Mouse (Mus musculus): ENCODE measurements around the gene Slu7. TPM values are rescaled to one million over a fixed set of nuclear protein-coding genes. Genes with fewer than 3 reads are reported as not detected.

Gene Slu7
- total and polyA plus RNA-seq, 2 experiments from 2014 or later, result 7.2 to 31.7 TPM

DNA sequence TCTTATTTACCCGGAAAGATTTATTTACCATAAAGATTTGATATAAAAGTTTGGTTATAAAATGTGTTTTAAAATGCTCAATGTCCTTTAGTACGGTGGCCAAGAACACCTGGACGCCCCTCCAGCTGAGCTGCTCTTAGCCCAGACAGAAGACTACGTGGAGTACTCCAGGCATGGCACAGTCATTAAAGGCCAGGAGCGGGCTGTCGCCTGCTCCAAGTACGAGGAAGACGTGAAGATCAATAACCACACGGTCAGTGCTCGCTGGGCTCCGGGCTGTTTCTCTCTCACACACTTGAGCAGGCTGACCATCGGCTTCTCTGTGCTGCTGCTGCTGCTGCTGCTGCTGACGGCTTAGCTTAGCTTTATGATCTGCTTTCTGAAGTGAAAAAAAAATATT, 9.6 kb downstream of the Slu7 start:
- DNase-seq (ENCODE audit: low spot score) (no peak), ATAC-seq (ENCODE audit: insufficient read depth, low read depth) (no peak)
- Histone ChIP-seq H3K4me1 (ENCODE audit: control insufficient read depth, insufficient read depth) (no peaks in the 10 kb centered on the region), H3K4me2 (ENCODE audit: low read depth, low read length) (no peak overlapping the region), H3K27ac (ENCODE audit: low read depth) (no peak overlapping the region), H3K27me3 (ENCODE audit: control insufficient read depth, insufficient read depth, low read length) (no peaks in the 10 kb centered on the region), H3K4me3 (ENCODE audit: low read depth, low read length) (no peak overlapping the region), H3K36me3 (replicated peaks; ENCODE audit: control insufficient read depth, insufficient read depth, low read length) (peaks cover 92% of the 10 kb centered on the region), H3K9me3 (replicated peaks; ENCODE audit: control insufficient read depth, low read length) (no peaks in the 10 kb centered on the region), H3K9ac (replicated peaks; ENCODE audit: low read depth, low read length) (no peak overlapping the region)
- WGBS, result 91% methylated on average over 13 of the region's 13 CpGs
- no peak for TF ChIP-seq CTCF (IDR thresholded peaks at IDR 0.05; ENCODE audit: low read depth)
- TF ChIP-seq EP300 (IDR thresholded peaks at IDR 0.05; ENCODE audit: low read depth), result no peak

DNA sequence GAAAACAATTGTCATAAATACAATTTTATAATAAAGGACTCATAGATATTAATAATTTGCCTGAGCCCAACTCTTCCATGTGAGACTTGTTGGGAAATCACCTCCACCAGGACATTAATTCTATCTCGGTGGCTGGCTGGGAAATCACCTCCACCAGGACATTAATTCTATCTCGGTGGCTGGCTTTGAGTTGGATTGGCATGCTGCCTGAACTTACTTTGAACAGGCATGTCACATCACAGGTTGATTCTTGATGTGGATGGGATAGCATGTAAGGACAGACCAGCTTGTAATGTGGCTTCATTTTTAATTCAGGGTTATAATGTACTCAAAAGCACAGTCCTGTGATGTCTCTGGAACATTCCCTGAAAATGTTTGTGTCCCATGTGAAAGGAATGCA, 16.4 kb downstream of the Slu7 start:
- H3K4me2 ChIP-seq (ENCODE audit: low read depth, low read length), result no peak overlapping the region
- DNase-seq (ENCODE audit: low spot score) (no peak), ATAC-seq (ENCODE audit: insufficient read depth, low read depth) (no peak)
- 53% methylated on average over 2 of the region's 2 CpGs for WGBS
- H3K4me1 ChIP-seq (ENCODE audit: control insufficient read depth, insufficient read depth), result no peaks in the 10 kb centered on the region
- TF ChIP-seq CTCF (IDR thresholded peaks at IDR 0.05; ENCODE audit: low read depth) (no peak), EP300 (IDR thresholded peaks at IDR 0.05; ENCODE audit: low read depth) (no peak)
- H3K9ac ChIP-seq (replicated peaks; ENCODE audit: low read depth, low read length), result no peak overlapping the region
- H3K9me3 ChIP-seq (replicated peaks; ENCODE audit: control insufficient read depth, low read length), result no peaks in the 10 kb centered on the region
- H3K4me3 ChIP-seq (ENCODE audit: low read depth, low read length), result no peak overlapping the region
- H3K27me3 ChIP-seq (ENCODE audit: control insufficient read depth, insufficient read depth, low read length), result no peaks in the 10 kb centered on the region
- peaks cover 26% of the 10 kb centered on the region for H3K36me3 ChIP-seq (replicated peaks; ENCODE audit: control insufficient read depth, insufficient read depth, low read length)
- H3K27ac ChIP-seq (ENCODE audit: low read depth), result no peak overlapping the region

DNA sequence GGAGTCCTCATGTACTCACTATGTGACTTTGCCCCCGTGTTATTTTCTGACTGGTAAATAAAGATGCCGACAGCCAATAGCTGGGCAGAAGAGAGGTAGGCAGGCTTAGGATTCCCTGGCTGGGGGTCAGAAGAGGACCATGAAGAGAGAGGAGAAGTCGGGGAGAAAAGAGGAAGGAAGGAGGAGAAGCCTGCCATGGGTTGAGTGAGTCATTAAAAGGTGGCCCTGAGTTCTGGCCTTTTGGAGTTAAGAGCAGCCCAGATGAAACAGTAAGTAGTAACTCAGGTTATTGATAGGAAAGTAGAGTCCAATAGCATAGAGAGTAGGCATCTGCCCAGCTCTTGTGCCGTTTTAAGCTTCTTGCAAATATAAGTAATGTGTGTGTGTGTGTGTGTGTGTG, 17.8 kb downstream of the Slu7 start:
- no peak for DNase-seq (ENCODE audit: low spot score)
- Histone ChIP-seq H3K4me2 (ENCODE audit: low read depth, low read length) (no peak overlapping the region), H3K36me3 (replicated peaks; ENCODE audit: control insufficient read depth, insufficient read depth, low read length) (peaks cover 12% of the 10 kb centered on the region), H3K4me1 (ENCODE audit: control insufficient read depth, insufficient read depth) (no peaks in the 10 kb centered on the region), H3K9ac (replicated peaks; ENCODE audit: low read depth, low read length) (no peak overlapping the region), H3K4me3 (ENCODE audit: low read depth, low read length) (no peak overlapping the region), H3K9me3 (replicated peaks; ENCODE audit: control insufficient read depth, low read length) (no peaks in the 10 kb centered on the region), H3K27me3 (ENCODE audit: control insufficient read depth, insufficient read depth, low read length) (no peaks in the 10 kb centered on the region), H3K27ac (ENCODE audit: low read depth) (no peak overlapping the region)
- WGBS, result 57% methylated on average over 4 of the region's 4 CpGs
- TF ChIP-seq CTCF (IDR thresholded peaks at IDR 0.05; ENCODE audit: low read depth) (no peak), EP300 (IDR thresholded peaks at IDR 0.05; ENCODE audit: low read depth) (no peak)
- ATAC-seq (ENCODE audit: insufficient read depth, low read depth), result no peak

DNA sequence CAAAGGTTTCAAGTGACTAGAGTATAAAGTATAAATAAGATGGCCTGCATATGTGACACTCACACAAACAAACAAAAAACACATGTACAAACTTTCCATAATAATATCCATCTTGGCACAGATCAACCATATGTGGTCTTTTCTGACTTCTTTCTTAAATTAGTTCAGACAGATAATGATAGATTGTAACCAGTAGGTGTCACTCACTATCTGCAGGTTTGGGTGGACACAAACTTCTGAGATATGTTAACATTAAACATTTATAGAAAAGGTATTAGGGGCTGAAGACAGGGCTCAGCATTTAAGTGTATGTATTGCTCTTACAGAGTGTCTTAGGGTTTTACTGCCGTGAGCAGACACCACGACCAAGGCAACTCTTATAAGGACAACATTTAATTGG, 18.7 kb downstream of the Slu7 start:
- Histone ChIP-seq H3K27ac (ENCODE audit: low read depth) (no peak overlapping the region), H3K27me3 (ENCODE audit: control insufficient read depth, insufficient read depth, low read length) (no peaks in the 10 kb centered on the region), H3K9ac (replicated peaks; ENCODE audit: low read depth, low read length) (no peak overlapping the region), H3K36me3 (replicated peaks; ENCODE audit: control insufficient read depth, insufficient read depth, low read length) (peaks cover 2% of the 10 kb centered on the region; the same call in 1 of the 2 replicates), H3K9me3 (replicated peaks; ENCODE audit: control insufficient read depth, low read length) (no peaks in the 10 kb centered on the region), H3K4me2 (ENCODE audit: low read depth, low read length) (no peak overlapping the region), H3K4me3 (ENCODE audit: low read depth, low read length) (no peak overlapping the region), H3K4me1 (ENCODE audit: control insufficient read depth, insufficient read depth) (no peaks in the 10 kb centered on the region)
- ATAC-seq (ENCODE audit: insufficient read depth, low read depth) (no peak), DNase-seq (ENCODE audit: low spot score) (no peak)
- 62% methylated on average over 2 of the region's 2 CpGs for WGBS
- TF ChIP-seq EP300 (IDR thresholded peaks at IDR 0.05; ENCODE audit: low read depth) (no peak), CTCF (IDR thresholded peaks at IDR 0.05; ENCODE audit: low read depth) (peak; percentile 40)

DNA sequence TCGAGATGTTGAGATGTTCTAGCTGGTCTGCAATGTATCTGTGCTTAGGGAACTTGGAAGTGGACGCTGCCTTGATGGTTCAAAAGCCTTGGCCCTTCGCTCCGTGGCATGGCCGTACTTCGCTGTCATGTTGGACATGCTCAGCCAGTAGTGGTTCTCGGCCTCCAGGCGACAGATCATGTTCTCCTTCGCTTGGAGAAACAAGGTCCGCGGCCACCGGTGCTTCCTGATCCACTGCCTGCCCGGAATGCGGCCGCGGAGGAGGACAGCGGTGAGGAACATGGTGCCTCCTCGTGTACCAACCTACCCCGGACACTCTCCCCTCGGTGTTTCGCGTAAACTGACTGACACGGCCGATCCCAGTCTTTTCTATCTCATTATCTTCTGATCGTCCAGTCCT, 29.7 kb downstream of the Slu7 start:
- no peak overlapping the region for H3K4me3 ChIP-seq (ENCODE audit: low read depth, low read length)
- TF ChIP-seq EP300 (IDR thresholded peaks at IDR 0.05; ENCODE audit: low read depth) (no peak), CTCF (IDR thresholded peaks at IDR 0.05; ENCODE audit: low read depth) (no peak)
- H3K9me3 ChIP-seq (replicated peaks; ENCODE audit: control insufficient read depth, low read length), result no peaks in the 10 kb centered on the region
- H3K4me2 ChIP-seq (ENCODE audit: low read depth, low read length), result no peak overlapping the region
- ATAC-seq (ENCODE audit: insufficient read depth, low read depth) (no peak), DNase-seq (ENCODE audit: low spot score) (no peak)
- WGBS, result 89% methylated on average over 25 of the region's 25 CpGs
- no peaks in the 10 kb centered on the region for H3K4me1 ChIP-seq (ENCODE audit: control insufficient read depth, insufficient read depth)
- H3K9ac ChIP-seq (replicated peaks; ENCODE audit: low read depth, low read length), result no peak overlapping the region
- H3K36me3 ChIP-seq (replicated peaks; ENCODE audit: control insufficient read depth, insufficient read depth, low read length), result no peaks in the 10 kb centered on the region
- no peak overlapping the region for H3K27ac ChIP-seq (ENCODE audit: low read depth)
- H3K27me3 ChIP-seq (ENCODE audit: control insufficient read depth, insufficient read depth, low read length), result no peaks in the 10 kb centered on the region

DNA sequence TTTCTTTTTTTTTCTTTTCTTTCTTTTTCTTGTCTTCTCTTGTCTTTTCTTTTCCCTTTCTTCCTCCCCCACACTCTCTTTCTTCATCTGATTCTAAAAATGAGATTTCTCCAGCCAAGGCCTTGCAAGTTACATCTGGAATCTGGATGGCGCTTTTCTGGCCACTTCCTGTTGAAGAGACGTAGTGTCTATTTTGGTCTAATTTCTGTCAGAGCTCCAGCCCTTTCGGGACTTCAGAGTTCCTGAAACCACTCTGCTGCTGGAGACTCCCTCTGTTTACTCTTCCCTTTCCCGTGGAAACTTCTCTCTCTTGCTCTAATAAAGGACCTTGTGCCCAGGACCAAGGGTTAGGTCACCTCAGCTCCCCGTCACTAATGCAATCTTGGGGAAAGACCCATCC, 36.6 kb downstream of the Slu7 start:
- TF ChIP-seq CTCF (IDR thresholded peaks at IDR 0.05; ENCODE audit: low read depth), result no peak
- TF ChIP-seq EP300 (IDR thresholded peaks at IDR 0.05; ENCODE audit: low read depth), result no peak
- H3K27ac ChIP-seq (ENCODE audit: low read depth), result peak overlapping the region; percentile 69
- DNase-seq (ENCODE audit: low spot score), result peak; percentile 58

More for the DNA sequence above, 36.6 kb downstream of the Slu7 start:
- WGBS, result 18% methylated on average over 5 of the region's 5 CpGs
- ATAC-seq (ENCODE audit: insufficient read depth, low read depth), result peak; percentile 47; the same call in 1 of the 2 replicates
- H3K36me3 ChIP-seq (replicated peaks; ENCODE audit: control insufficient read depth, insufficient read depth, low read length), result no peaks in the 10 kb centered on the region
- peaks cover 14% of the 10 kb centered on the region; the same call in 1 of the 2 replicates for H3K4me1 ChIP-seq (ENCODE audit: control insufficient read depth, insufficient read depth)
- H3K4me3 ChIP-seq (ENCODE audit: low read depth, low read length), result no peak overlapping the region
- no peaks in the 10 kb centered on the region for H3K27me3 ChIP-seq (ENCODE audit: control insufficient read depth, insufficient read depth, low read length)
- peak overlapping the region; percentile 28; the same call in 1 of the 2 replicates for H3K4me2 ChIP-seq (ENCODE audit: low read depth, low read length)
- H3K9me3 ChIP-seq (replicated peaks; ENCODE audit: control insufficient read depth, low read length), result no peaks in the 10 kb centered on the region
- no peak overlapping the region for H3K9ac ChIP-seq (replicated peaks; ENCODE audit: low read depth, low read length)

All from heart, postnatal 0 days (tissue).